Mouse (Mus musculus) C2C12 (cell line): ENCODE data around the gene Auts2.

Experiments
- CEBPB ChIP-seq: IDR thresholded peaks from one replicate; pipeline ENCODE4 v1.6.1; 2011; ENCODE audit warnings: low read depth, mild to moderate bottlenecking, control low read depth, moderate library complexity
- CTCF ChIP-seq: IDR thresholded peaks from one replicate; pipeline ENCODE4 v1.5.1; 2011; ENCODE audit not compliant: control insufficient read depth, insufficient read depth, insufficient read length
- FOSL1 ChIP-seq: IDR thresholded peaks from one replicate; pipeline ENCODE4 v1.8.0; 2011; ENCODE audit warnings: mild to moderate bottlenecking, low read length; ENCODE audit not compliant: poor library complexity, insufficient read depth, severe bottlenecking
- MAX ChIP-seq: IDR thresholded peaks from one replicate; pipeline ENCODE4 v1.6.1; 2011; ENCODE audit warnings: mild to moderate bottlenecking, control low read depth
- MYOD1 ChIP-seq: IDR thresholded peaks from one replicate; pipeline ENCODE4 v1.6.1; 2011; ENCODE audit warnings: low read depth; ENCODE audit not compliant: control insufficient read depth, insufficient read length
- MYOG ChIP-seq: IDR thresholded peaks from one replicate; pipeline ENCODE4 v1.6.1; 2011; ENCODE audit not compliant: control insufficient read depth, insufficient read length; ENCODE audit errors: extremely low read depth
- USF1 ChIP-seq: IDR thresholded peaks from one replicate; pipeline ENCODE4 v1.6.1; 2011; ENCODE audit warnings: low read depth, mild to moderate bottlenecking, control low read depth, moderate library complexity

DNA sequence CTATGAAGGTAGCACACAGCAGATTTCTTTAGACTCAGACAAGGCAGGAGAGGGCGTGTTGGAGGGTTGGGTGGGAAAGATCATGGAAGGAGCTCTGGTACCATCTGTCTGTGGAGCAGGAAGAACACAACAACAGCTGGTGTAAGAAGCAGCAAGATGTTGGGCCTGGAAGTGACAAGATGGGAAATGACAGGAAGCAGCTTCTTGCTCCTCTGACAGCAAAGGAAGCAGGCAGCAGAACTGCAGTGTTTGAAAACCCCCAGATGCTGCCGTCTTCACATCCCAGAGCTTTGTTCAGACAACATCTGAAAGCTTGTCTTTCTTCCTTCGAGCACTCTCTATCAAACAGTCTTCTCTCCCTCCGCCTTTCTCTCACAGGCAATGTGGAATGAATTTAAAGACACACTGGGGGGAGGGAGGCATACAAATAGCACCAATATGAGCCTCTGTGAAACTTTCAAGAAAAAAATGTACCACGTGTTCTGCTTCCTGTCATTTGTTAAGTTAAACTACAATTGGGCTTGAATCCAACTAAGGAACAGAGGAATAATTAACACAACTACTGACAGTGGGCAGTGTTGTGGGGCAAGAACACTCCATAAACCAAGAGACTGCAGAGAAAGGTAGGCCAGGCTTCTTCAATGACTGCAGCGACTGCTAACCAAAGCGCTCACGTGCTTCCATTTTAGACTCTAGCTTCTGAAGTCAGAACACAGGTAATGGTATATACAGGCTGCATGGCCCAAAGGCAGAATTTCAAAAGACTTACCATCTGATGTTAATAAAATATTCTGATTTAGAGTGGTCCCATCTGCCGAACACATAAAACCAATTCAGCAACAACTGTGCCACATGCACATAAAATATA is 381.6 kb downstream of the Auts2 start:
- TF ChIP-seq CTCF: no peak
- no peak for TF ChIP-seq MYOG
- no peak for TF ChIP-seq MAX
- TF ChIP-seq FOSL1: no peak
- no peak for TF ChIP-seq USF1
- TF ChIP-seq CEBPB: no peak
- no peak for TF ChIP-seq MYOD1
